Mouse (Mus musculus) thymus, adult 2 months (tissue): ENCODE results near the gene Tfap2a. TPM values are rescaled to one million over a fixed set of nuclear protein-coding genes. Genes with fewer than 3 reads are reported as not detected.

Experiments
- DNase-seq: peaks from one replicate; pipeline ENCODE4 v3.0.0; 2021
- H3K27ac ChIP-seq: fragments of 200-500 bp; 2 replicates; pipeline ENCODE4 v1.5.1; 2012; ENCODE audit warnings: low read length, control low read depth; ENCODE audit not compliant: control insufficient read depth, insufficient read depth
- H3K27me3 ChIP-seq: fragments of 200-500 bp; 2 replicates; pipeline ENCODE4 v1.6.1; 2012; ENCODE audit warnings: mild to moderate bottlenecking, low read length, moderate library complexity, mixed read lengths; ENCODE audit not compliant: control insufficient read depth, insufficient read depth
- H3K36me3 ChIP-seq: fragments of 200-500 bp; 2 replicates; pipeline ENCODE4 v1.6.1; 2012; ENCODE audit warnings: mild to moderate bottlenecking, low read length, moderate library complexity; ENCODE audit not compliant: control insufficient read depth, insufficient read depth
- H3K4me1 ChIP-seq: fragments of 200-500 bp; replicated peaks from 2 replicates; pipeline ENCODE4 v1.6.1; 2012; ENCODE audit warnings: low read length; ENCODE audit not compliant: control insufficient read depth, insufficient read depth
- H3K4me3 ChIP-seq: fragments of 200-500 bp; 2 replicates; pipeline ENCODE4 v1.5.1; 2012; ENCODE audit warnings: mild to moderate bottlenecking, low read length, control low read depth, moderate library complexity; ENCODE audit not compliant: control insufficient read depth, insufficient read depth
- CTCF ChIP-seq: fragments of 200-500 bp; IDR thresholded peaks from 2 replicates; pipeline ENCODE4 v1.5.1; 2012; ENCODE audit warnings: mild to moderate bottlenecking, control low read depth, low read length, moderate library complexity, borderline replicate concordance; ENCODE audit not compliant: control insufficient read depth, poor library complexity, insufficient read depth; ENCODE audit errors: extremely low read depth
- POLR2A ChIP-seq: fragments of 200-500 bp; IDR thresholded peaks from 2 replicates; pipeline ENCODE4 v1.6.1; 2012; ENCODE audit warnings: mild to moderate bottlenecking, low read length, control low read depth, moderate library complexity; ENCODE audit not compliant: control insufficient read depth, poor library complexity, insufficient read depth; ENCODE audit errors: extremely low read depth
- WGBS: fragments of 180-500 bp; shearing (Covaris S2); methylation state at CpG from one replicate; pipeline ENCODE4 v1.1.7; 2018; 5-methylcytosine and 5-hydroxymethylcytosine counted together
- polyA plus RNA-seq: library from polyadenylated mRNA; depleted of rRNA; stranded (reverse); fragments of >200 nt; gene quantifications from 2 replicates; pipeline ENCODE4 v1.2.3, GENCODE M21; 2012; rRNA removed

The Tfap2a gene
- polyA plus RNA-seq, 1 experiment = 2.0 TPM

GRCm38 (mm10) chr13:40702361-40703122 lies 35.6 kb downstream of the Tfap2a start:
- H3K4me1 ChIP-seq = no peaks in the 10 kb centered on the region
- H3K27me3 ChIP-seq = peaks cover 5% of the 10 kb centered on the region; the same call in 1 of the 2 replicates
- 14% methylated on average over 30 of the region's 30 CpGs for WGBS
- no peak for DNase-seq
- no peak overlapping the region for H3K4me3 ChIP-seq
- no peak for TF ChIP-seq CTCF
- no peak for TF ChIP-seq POLR2A
- H3K36me3 ChIP-seq = no peaks in the 10 kb centered on the region
- no peak overlapping the region for H3K27ac ChIP-seq

- no peak for TF ChIP-seq CTCF
- Histone ChIP-seq H3K36me3 (no peaks in the 10 kb centered on the region), H3K4me3 (no peak overlapping the region), H3K27me3 (peaks cover 5% of the 10 kb centered on the region; the same call in 1 of the 2 replicates), H3K4me1 (no peaks in the 10 kb centered on the region), H3K27ac (no peak overlapping the region)
- DNase-seq = no peak
- 10% methylated on average over 12 of the region's 12 CpGs for WGBS
These were observed 36.5 kb downstream of the Tfap2a start for GRCm38 (mm10) chr13:40701691-40702090.

- no peaks in the 10 kb centered on the region for H3K4me1 ChIP-seq
- no peaks in the 10 kb centered on the region for H3K36me3 ChIP-seq
- H3K27me3 ChIP-seq = no peaks in the 10 kb centered on the region
- no peak for DNase-seq
- H3K4me3 ChIP-seq = no peak overlapping the region
- TF ChIP-seq POLR2A (no peak), CTCF (no peak)
- no peak overlapping the region for H3K27ac ChIP-seq
- WGBS = 25% methylated on average over 3 of the region's 3 CpGs
These were observed 52.4 kb downstream of the Tfap2a start for GRCm38 (mm10) chr13:40685790-40686189.

- H3K36me3 ChIP-seq = no peaks in the 10 kb centered on the region
- TF ChIP-seq CTCF = no peak
- no peak for TF ChIP-seq POLR2A
- no peaks in the 10 kb centered on the region for H3K4me1 ChIP-seq
- no peak for DNase-seq
- H3K27ac ChIP-seq = no peak overlapping the region
- H3K27me3 ChIP-seq = no peaks in the 10 kb centered on the region
- 51% methylated on average over 4 of the region's 4 CpGs for WGBS
- no peak overlapping the region for H3K4me3 ChIP-seq
These were observed 61.4 kb downstream of the Tfap2a start for GRCm38 (mm10) chr13:40676730-40677129.

Other genes with a start within 250 kb of the Tfap2a start
- 1.2 TPM in 2 replicates for gene Gcnt2, start 121.4 kb upstream of the Tfap2a start, polyA plus RNA-seq